Mouse (Mus musculus) MEL (cell line): ENCODE results near the gene Aaed1. TPM values are rescaled to one million over a fixed set of nuclear protein-coding genes. Genes with fewer than 3 reads are reported as not detected.

Experiments
- DNase-seq: peaks from one replicate; pipeline ENCODE4 v3.0.0; 2011; ENCODE audit warnings: low read depth, low spot score
- H3K27ac ChIP-seq: 2 replicates; pipeline ENCODE4 v1.5.1; 2012; ENCODE audit warnings: low read depth, mild to moderate bottlenecking, control low read depth, low read length, moderate library complexity; ENCODE audit not compliant: control insufficient read depth
- H3K27me3 ChIP-seq, 2 experiments: fragments of 150-350 bp in 1 of 2; sonication (generic) in 1 of 2; 2 replicates each; pipeline ENCODE4 v1.6.1; 2012; ENCODE audit warnings: low read length in 2 of 2, mild to moderate bottlenecking in 2 of 2, improper control_type of control experiment in 1 of 2, moderate library complexity in 1 of 2; ENCODE audit not compliant: insufficient read depth in 2 of 2, control insufficient read depth in 1 of 2
- H3K36me3 ChIP-seq, 2 experiments: 2 replicates each; pipeline ENCODE4 v1.6.1; 2012 to 2014; ENCODE audit warnings: low read length in 2 of 2, improper control_type of control experiment in 1 of 2, inconsistent platforms in 1 of 2, mild to moderate bottlenecking in 1 of 2; ENCODE audit not compliant: insufficient read depth in 2 of 2, control insufficient read depth in 1 of 2
- H3K4me1 ChIP-seq, 2 experiments: fragments of 150-350 bp in 1 of 2; sonication (generic) in 1 of 2; 2 replicates each; pipeline ENCODE4 v1.6.1; 2012; ENCODE audit warnings: low read length in 2 of 2, improper control_type of control experiment in 1 of 2, mild to moderate bottlenecking in 1 of 2; ENCODE audit not compliant: insufficient read depth in 2 of 2, control insufficient read depth in 1 of 2
- H3K4me3 ChIP-seq, 2 experiments: fragments of 150-350 bp in 1 of 2; sonication (generic) in 1 of 2; 2 replicates each; pipeline ENCODE4 v1.5.1; 2012; ENCODE audit warnings: low read depth in 2 of 2, low read length in 2 of 2, mild to moderate bottlenecking in 2 of 2, moderate library complexity in 2 of 2, control low read depth in 1 of 2, improper control_type of control experiment in 1 of 2; ENCODE audit not compliant: control insufficient read depth in 1 of 2, insufficient read depth in 1 of 2
- H3K79me2 ChIP-seq: 2 replicates; pipeline ENCODE4 v1.6.1; 2012; ENCODE audit warnings: mild to moderate bottlenecking, low read length, moderate library complexity; ENCODE audit not compliant: control insufficient read depth, poor library complexity, insufficient read depth
- H3K9ac ChIP-seq: 2 replicates; pipeline ENCODE4 v1.6.1; 2012; ENCODE audit warnings: low read depth, mild to moderate bottlenecking, control low read depth, low read length, moderate library complexity; ENCODE audit not compliant: control insufficient read depth, poor library complexity, severe bottlenecking
- H3K9me3 ChIP-seq: fragments of 150-350 bp; sonication (generic); replicated peaks from 2 replicates; pipeline ENCODE4 v1.6.1; 2012; ENCODE audit warnings: mild to moderate bottlenecking, low read length, improper control_type of control experiment, moderate library complexity; ENCODE audit not compliant: insufficient read depth
- BHLHE40 ChIP-seq: IDR thresholded peaks from 2 replicates; pipeline ENCODE4 v1.6.1; 2012; ENCODE audit warnings: low read depth, mild to moderate bottlenecking, inconsistent platforms, low read length, improper control_type of control experiment, borderline replicate concordance
- CHD1 ChIP-seq: IDR thresholded peaks from 2 replicates; pipeline ENCODE4 v1.6.1; 2012; ENCODE audit warnings: low read depth, mild to moderate bottlenecking, inconsistent platforms, low read length, improper control_type of control experiment
- CHD2 ChIP-seq: IDR thresholded peaks from 2 replicates; pipeline ENCODE4 v1.6.1; 2011; ENCODE audit warnings: low read length, improper control_type of control experiment
- CTCF ChIP-seq, 3 experiments: IDR thresholded peaks in 2 of 3; conservative IDR thresholded peaks in 1 of 3; 2 replicates each; pipeline ENCODE4 v1.5.1; 2011 to 2012; ENCODE audit warnings: low read length in 3 of 3, low read depth in 2 of 3, mild to moderate bottlenecking in 2 of 3, improper control_type of control experiment in 1 of 3, inconsistent platforms in 1 of 3, mixed read lengths in 1 of 3, moderate library complexity in 1 of 3; ENCODE audit not compliant: control insufficient read depth in 1 of 3, insufficient read depth in 1 of 3, poor library complexity in 1 of 3, severe bottlenecking in 1 of 3
- E2F4 ChIP-seq: IDR thresholded peaks from 2 replicates; pipeline ENCODE4 v1.6.1; 2011; ENCODE audit warnings: low read depth, low read length, improper control_type of control experiment, borderline replicate concordance
- ELF1 ChIP-seq: IDR thresholded peaks from 2 replicates; pipeline ENCODE4 v1.6.1; 2014; ENCODE audit warnings: low read depth, mild to moderate bottlenecking, inconsistent platforms, low read length, improper control_type of control experiment, moderate library complexity
- ETS1 ChIP-seq: IDR thresholded peaks from 2 replicates; pipeline ENCODE4 v1.6.1; 2012; ENCODE audit warnings: low read depth, mild to moderate bottlenecking, inconsistent platforms, low read length, improper control_type of control experiment, moderate library complexity
- GABPA ChIP-seq: IDR thresholded peaks from 2 replicates; pipeline ENCODE4 v1.6.1; 2012; ENCODE audit warnings: low read depth, mild to moderate bottlenecking, inconsistent platforms, low read length, improper control_type of control experiment, moderate library complexity
- GATA1 ChIP-seq: IDR thresholded peaks from 2 replicates; pipeline ENCODE4 v1.6.1; 2011; ENCODE audit warnings: low read depth, low read length, improper control_type of control experiment
- MAFK ChIP-seq: IDR thresholded peaks from 2 replicates; pipeline ENCODE4 v1.6.1; 2011; ENCODE audit warnings: low read depth, mild to moderate bottlenecking, low read length, improper control_type of control experiment, borderline replicate concordance
- MEF2A ChIP-seq: IDR thresholded peaks from 2 replicates; pipeline ENCODE4 v1.6.1; 2014; ENCODE audit warnings: low read depth, mild to moderate bottlenecking, inconsistent platforms, low read length, improper control_type of control experiment; ENCODE audit not compliant: poor library complexity, insufficient replicate concordance, severe bottlenecking; ENCODE audit errors: extremely low read depth
- MXI1 ChIP-seq: IDR thresholded peaks from 2 replicates; pipeline ENCODE4 v1.6.1; 2011; ENCODE audit warnings: mild to moderate bottlenecking, low read depth, low read length, improper control_type of control experiment
- MYC ChIP-seq: IDR thresholded peaks from 2 replicates; pipeline ENCODE4 v1.6.1; 2011; ENCODE audit warnings: low read depth, mild to moderate bottlenecking, low read length, improper control_type of control experiment, moderate library complexity
- NELFE ChIP-seq: IDR thresholded peaks from 2 replicates; pipeline ENCODE4 v1.6.1; 2011; ENCODE audit warnings: low read depth, low read length, improper control_type of control experiment
- NRF1 ChIP-seq: IDR thresholded peaks from 2 replicates; pipeline ENCODE4 v1.6.1; 2014; ENCODE audit warnings: low read depth, mild to moderate bottlenecking, inconsistent platforms, low read length, improper control_type of control experiment, moderate library complexity; ENCODE audit not compliant: poor library complexity, insufficient read depth, severe bottlenecking
- POLR2AphosphoS2 ChIP-seq: IDR thresholded peaks from 2 replicates; pipeline ENCODE4 v1.6.1; 2011; ENCODE audit warnings: low read length, improper control_type of control experiment
- RCOR1 ChIP-seq: IDR thresholded peaks from 2 replicates; pipeline ENCODE4 v1.6.1; 2012; ENCODE audit warnings: low read depth, mild to moderate bottlenecking, inconsistent platforms, low read length, improper control_type of control experiment
- SIN3A ChIP-seq: IDR thresholded peaks from 2 replicates; pipeline ENCODE4 v1.6.1; 2012; ENCODE audit warnings: low read length, improper control_type of control experiment, inconsistent platforms
- SMC3 ChIP-seq: IDR thresholded peaks from 2 replicates; pipeline ENCODE4 v1.6.1; 2011; ENCODE audit warnings: low read depth, low read length, improper control_type of control experiment
- TBP ChIP-seq: IDR thresholded peaks from 2 replicates; pipeline ENCODE4 v1.8.0; 2011; ENCODE audit warnings: low read depth, low read length, improper control_type of control experiment
- TCF12 ChIP-seq: IDR thresholded peaks from 2 replicates; pipeline ENCODE4 v1.6.1; 2014; ENCODE audit warnings: low read depth, mild to moderate bottlenecking, inconsistent platforms, low read length, improper control_type of control experiment, moderate library complexity
- UBTF ChIP-seq: IDR thresholded peaks from 2 replicates; pipeline ENCODE4 v1.6.1; 2012; ENCODE audit warnings: low read depth, mild to moderate bottlenecking, inconsistent platforms, low read length, improper control_type of control experiment, moderate library complexity, borderline replicate concordance; ENCODE audit not compliant: insufficient read depth
- USF1 ChIP-seq: IDR thresholded peaks from 2 replicates; pipeline ENCODE4 v1.6.1; 2014; ENCODE audit warnings: low read depth, mild to moderate bottlenecking, inconsistent platforms, low read length, improper control_type of control experiment, moderate library complexity
- ZC3H11A ChIP-seq: IDR thresholded peaks from 2 replicates; pipeline ENCODE4 v1.6.1; 2012; ENCODE audit warnings: low read depth, mild to moderate bottlenecking, inconsistent platforms, low read length, improper control_type of control experiment
- ZMIZ1 ChIP-seq: IDR thresholded peaks from 2 replicates; pipeline ENCODE4 v1.6.1; 2012; ENCODE audit warnings: low read depth, mild to moderate bottlenecking, inconsistent platforms, low read length, improper control_type of control experiment, moderate library complexity
- ZNF384 ChIP-seq: IDR thresholded peaks from 2 replicates; pipeline ENCODE4 v1.6.1; 2012; ENCODE audit warnings: low read depth, mild to moderate bottlenecking, inconsistent platforms, low read length, improper control_type of control experiment
- polyA plus RNA-seq, 2 experiments: library from polyadenylated mRNA; stranded (reverse) in 1 of 2; unstranded in 1 of 2; fragments of >175 nt in 1 of 2; fragments of >200 nt in 1 of 2; gene quantifications; 2 replicates each; pipeline versions ENCODE4 v1.2.1 to v1.2.4; 2012; ENCODE audit warnings: low replicate concordance in 2 of 2, low read depth in 1 of 2; ENCODE audit not compliant: insufficient read length in 2 of 2, insufficient read depth in 1 of 2, missing spikeins in 1 of 2
- total RNA-seq: library from RNA; depleted of rRNA; stranded (reverse); fragments of 300-350 nt; gene quantifications from 2 replicates; pipeline ENCODE4 v1.2.3, GENCODE M21; 2012

Aaed1 gene
- total and polyA plus RNA-seq, 3 experiments = 4.2 to 190 (median 13.5) TPM

- peaks cover 2 to 10% of the 10 kb centered on the region in 2 experiments; a peak in 3 of 4 replicates for H3K36me3 ChIP-seq
- TF ChIP-seq ZMIZ1 = no peak
- TF ChIP-seq MYC = no peak
- TF ChIP-seq E2F4 = no peak
- no peak for TF ChIP-seq CHD2
- no peak for TF ChIP-seq TCF12
- TF ChIP-seq GATA1 = no peak
- TF ChIP-seq POLR2AphosphoS2 = no peak
- TF ChIP-seq ZNF384 = no peak
- no peak for TF ChIP-seq ELF1
- no peak for TF ChIP-seq UBTF
- TF ChIP-seq MXI1 = no peak
- TF ChIP-seq NELFE = no peak
- no peak for TF ChIP-seq TBP
- TF ChIP-seq ETS1 = no peak
- TF ChIP-seq USF1 = no peak
- TF ChIP-seq MEF2A = no peak
- no peak for TF ChIP-seq BHLHE40
- TF ChIP-seq NRF1 = no peak
- TF ChIP-seq SMC3 = no peak
- TF ChIP-seq, all 39 proteins: peak for 0
These were observed 49.6 kb upstream of the Aaed1 start for GRCm38 (mm10) chr13:64362139-64362538.

GRCm38 (mm10) chr13:64361020-64361419 lies 48.5 kb upstream of the Aaed1 start:
- no peaks in the 10 kb centered on the region for H3K79me2 ChIP-seq
- H3K4me3 ChIP-seq = no peak overlapping the region
- no peak for DNase-seq
- no peaks in the 10 kb centered on the region for H3K9me3 ChIP-seq
- peaks cover 2 to 10% of the 10 kb centered on the region in 2 experiments; a peak in 3 of 4 replicates for H3K4me1 ChIP-seq
- H3K36me3 ChIP-seq = peaks cover 2 to 10% of the 10 kb centered on the region in 2 experiments; a peak in 3 of 4 replicates
- H3K9ac ChIP-seq = no peak overlapping the region
- no peaks in the 10 kb centered on the region; a peak in 2 of 4 replicates for H3K27me3 ChIP-seq
- TF ChIP-seq USF1 = no peak
- TF ChIP-seq SMC3 = no peak
- TF ChIP-seq MAFK = no peak
- no peak for TF ChIP-seq CTCF (IDR thresholded peaks at IDR 0.05 in 2 of 3, conservative IDR thresholded peaks at IDR 0.05 in 1 of 3; ENCODE audit: control insufficient read depth in 1 of 3, insufficient read depth in 1 of 3, low read depth in 2 of 3, low read length in 3 of 3, poor library complexity in 1 of 3, severe bottlenecking in 1 of 3)
- no peak for TF ChIP-seq RCOR1
- no peak for TF ChIP-seq UBTF
- no peak for TF ChIP-seq POLR2AphosphoS2
- TF ChIP-seq ZNF384 = no peak
- TF ChIP-seq ELF1 = no peak
- TF ChIP-seq GABPA = no peak
- TF ChIP-seq SIN3A = no peak
- TF ChIP-seq CHD1 = no peak
- TF ChIP-seq ZC3H11A = no peak
- TF ChIP-seq MEF2A = no peak
- H3K27ac ChIP-seq = no peak overlapping the region

More at GRCm38 (mm10) chr13:64362139-64362538, 49.6 kb upstream of the Aaed1 start:
- DNase-seq = no peak
- H3K79me2 ChIP-seq = no peaks in the 10 kb centered on the region
- H3K4me3 ChIP-seq = no peak overlapping the region
- no peaks in the 10 kb centered on the region for H3K9me3 ChIP-seq
- no peaks in the 10 kb centered on the region; a peak in 2 of 4 replicates for H3K27me3 ChIP-seq
- no peak overlapping the region for H3K9ac ChIP-seq
- no peak overlapping the region for H3K27ac ChIP-seq
- peaks cover 2 to 10% of the 10 kb centered on the region in 2 experiments; a peak in 3 of 4 replicates for H3K4me1 ChIP-seq
